In the genomic region with DNA sequence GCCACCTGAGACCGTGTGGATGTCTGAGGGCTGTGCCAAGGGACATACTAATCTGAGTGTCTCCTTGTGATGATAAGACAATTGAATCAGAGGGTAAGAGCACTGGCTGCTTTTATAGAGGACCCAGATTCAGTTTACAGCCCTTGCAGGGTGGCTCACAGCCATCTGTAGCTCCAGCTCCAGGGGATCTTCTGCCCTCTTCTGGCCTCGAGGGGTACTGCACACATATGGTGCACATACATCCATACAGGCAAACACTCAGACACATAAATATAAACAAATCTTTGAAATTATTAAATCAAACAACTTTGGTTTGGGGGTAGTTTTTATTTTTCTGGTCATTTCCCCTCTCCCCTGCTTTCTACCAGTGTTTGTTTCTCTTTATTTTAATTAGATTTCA, we compare ENCODE assay signal across 28 mouse cellular contexts.
DNase-seq lines count a peak whose midpoint lies in the region; ATAC-seq and TF ChIP-seq lines count a peak whose summit lies in the region.
"Had no signal": no experiment of that assay in that cellular context is flagged by ENCODE, and none has a peak within 500 bp of the region (broad histone marks: within the 10 kb centered on the region; RNA-seq: fewer than 3 reads in every experiment).

No protein-coding gene starts in this region.

- peak; percentile 16; the same call in 1 of the 2 replicates for TF ChIP-seq CTCF in forebrain, postnatal 0 days (IDR thresholded peaks at IDR 0.05; ENCODE audit: low read depth)
- 0 out of 2 replicates have a peak, but pooled peaks have one; percentile 18 for TF ChIP-seq CTCF in intestine, postnatal 0 days (IDR thresholded peaks at IDR 0.05; ENCODE audit: low read depth)
- TF ChIP-seq CTCF in liver, postnatal 0 days (IDR thresholded peaks at IDR 0.05; ENCODE audit: low read depth), result peak; percentile 30

- WGBS in forebrain, postnatal 0 days, result 80% methylated on average over 2 of the region's 2 CpGs
- WGBS in forebrain, embryonic 10.5 days, result 78% methylated on average over 2 of the region's 2 CpGs
- 87% methylated on average over 2 of the region's 2 CpGs for WGBS in intestine, postnatal 0 days
- WGBS in intestine, embryonic 16.5 days, result 79% methylated on average over 2 of the region's 2 CpGs
- 62% methylated on average over 2 of the region's 2 CpGs for WGBS in liver, postnatal 0 days (ENCODE audit: insufficient replicate concordance)

- TF ChIP-seq EP300 in liver, postnatal 0 days (IDR thresholded peaks at IDR 0.05; ENCODE audit: low read depth), result no peak

- no peaks in the 10 kb centered on the region for H3K27me3 ChIP-seq in forebrain, postnatal 0 days (ENCODE audit: insufficient read depth, low read length)
- H3K27me3 ChIP-seq in forebrain, embryonic 10.5 days (ENCODE audit: poor library complexity, severe bottlenecking), result no peaks in the 10 kb centered on the region
- no peaks in the 10 kb centered on the region for H3K27me3 ChIP-seq in intestine, postnatal 0 days (replicated peaks; ENCODE audit: control insufficient read depth, insufficient read depth, low read length)
- H3K27me3 ChIP-seq in intestine, embryonic 16.5 days (replicated peaks; ENCODE audit: control insufficient read depth, insufficient read depth, low read length), result no peaks in the 10 kb centered on the region
- no peaks in the 10 kb centered on the region for H3K27me3 ChIP-seq in liver, postnatal 0 days (ENCODE audit: insufficient read depth, low read length)
- H3K27me3 ChIP-seq: embryonic facial prominence, embryonic 12.5 days; forebrain, embryonic 15.5 days; heart, embryonic 15.5 days; limb, embryonic 13.5 days; liver, embryonic 13.5 days; megakaryocyte, embryonic 14.5 days; midbrain, embryonic 12.5 days had no signal

- no peak for DNase-seq in forebrain, postnatal 0 days
- no peak for DNase-seq in forebrain, embryonic 10.5 days (ENCODE audit: extremely low spot score, low spot score)
- no peak for DNase-seq in liver, postnatal 0 days
- no peak for DNase-seq in liver
- DNase-seq in ZHBTc4 (ENCODE audit: low read depth, low spot score), result peak; percentile 54
- DNase-seq in urinary bladder, postnatal 14 days (ENCODE audit: low spot score), result no peak
- DNase-seq: adrenal gland, postnatal 25 days; cerebellum, adult 11-12 months; cerebellum, adult 9-11 months; embryo, embryonic 11 days; kidney, adult 2 months; kidney, postnatal 10 days; layer of hippocampus, adult 9-11 months; liver, embryonic 13.5 days; lung, postnatal 36 days; thymus, adult 18-20 months; thymus, postnatal 25 days had no signal

- H3K4me1 ChIP-seq in forebrain, postnatal 0 days (ENCODE audit: insufficient read depth), result 0 out of 2 replicates have a peak, but pooled peaks cover 10% of the 10 kb centered on the region
- peaks cover 10% of the 10 kb centered on the region for H3K4me1 ChIP-seq in forebrain, embryonic 10.5 days
- no peaks in the 10 kb centered on the region for H3K4me1 ChIP-seq in intestine, postnatal 0 days (replicated peaks; ENCODE audit: control insufficient read depth, insufficient read depth, low read length)
- H3K4me1 ChIP-seq in intestine, embryonic 16.5 days (ENCODE audit: control insufficient read depth, insufficient read depth, low read length), result no peaks in the 10 kb centered on the region
- H3K4me1 ChIP-seq in liver, postnatal 0 days (ENCODE audit: insufficient read depth), result no peaks in the 10 kb centered on the region
- H3K4me1 ChIP-seq: embryonic facial prominence, embryonic 12.5 days; heart, embryonic 10.5 days; heart, embryonic 15.5 days; limb, embryonic 13.5 days; liver, embryonic 13.5 days; megakaryocyte, embryonic 14.5 days had no signal

- no peaks in the 10 kb centered on the region for H3K36me3 ChIP-seq in forebrain, postnatal 0 days (ENCODE audit: insufficient read depth)
- no peaks in the 10 kb centered on the region for H3K36me3 ChIP-seq in forebrain, embryonic 10.5 days (replicated peaks)
- H3K36me3 ChIP-seq in intestine, postnatal 0 days (ENCODE audit: control insufficient read depth, insufficient read depth), result no peaks in the 10 kb centered on the region
- H3K36me3 ChIP-seq in intestine, embryonic 16.5 days (ENCODE audit: control insufficient read depth, insufficient read depth, low read length), result no peaks in the 10 kb centered on the region
- H3K36me3 ChIP-seq in liver, postnatal 0 days (replicated peaks; ENCODE audit: insufficient read depth, low read length), result no peaks in the 10 kb centered on the region
- H3K36me3 ChIP-seq: embryonic facial prominence, embryonic 12.5 days; forebrain, embryonic 15.5 days; heart, embryonic 10.5 days; heart, embryonic 15.5 days; limb, embryonic 13.5 days; liver, embryonic 13.5 days; midbrain, embryonic 12.5 days had no signal

- no peak overlapping the region for H3K9ac ChIP-seq in forebrain, postnatal 0 days
- H3K9ac ChIP-seq in intestine, postnatal 0 days (ENCODE audit: low read depth, low read length), result no peak overlapping the region
- H3K9ac ChIP-seq in intestine, embryonic 16.5 days (ENCODE audit: low read depth, low read length), result no peak overlapping the region
- no peak overlapping the region for H3K9ac ChIP-seq in liver, postnatal 0 days (replicated peaks)
- H3K9ac ChIP-seq: embryonic facial prominence, embryonic 12.5 days; forebrain, embryonic 15.5 days; heart, embryonic 15.5 days; hindbrain, embryonic 14.5 days; limb, embryonic 13.5 days; liver, embryonic 13.5 days; midbrain, embryonic 12.5 days had no signal

- H3K27ac ChIP-seq in forebrain, postnatal 0 days (ENCODE audit: low read depth, low read length), result no peak overlapping the region
- H3K27ac ChIP-seq in forebrain, embryonic 10.5 days, result no peak overlapping the region
- no peak overlapping the region for H3K27ac ChIP-seq in intestine, postnatal 0 days (ENCODE audit: low read depth, low read length)
- H3K27ac ChIP-seq in intestine, embryonic 16.5 days (ENCODE audit: low read length), result no peak overlapping the region
- no peak overlapping the region for H3K27ac ChIP-seq in liver, postnatal 0 days (ENCODE audit: low read depth)
- H3K27ac ChIP-seq: embryonic facial prominence, embryonic 12.5 days; forebrain, embryonic 15.5 days; heart, embryonic 10.5 days; heart, embryonic 15.5 days; hindbrain, embryonic 14.5 days; limb, embryonic 13.5 days; liver, embryonic 13.5 days; midbrain, embryonic 12.5 days had no signal

- H3K4me3 ChIP-seq in forebrain, postnatal 0 days (ENCODE audit: low read depth, low read length), result no peak overlapping the region
- no peak overlapping the region for H3K4me3 ChIP-seq in forebrain, embryonic 10.5 days
- no peak overlapping the region for H3K4me3 ChIP-seq in intestine, postnatal 0 days (ENCODE audit: low read depth, low read length)
- H3K4me3 ChIP-seq in intestine, embryonic 16.5 days (ENCODE audit: low read length), result no peak overlapping the region
- no peak overlapping the region for H3K4me3 ChIP-seq in liver, postnatal 0 days (ENCODE audit: low read depth, low read length)
- H3K4me3 ChIP-seq: embryonic facial prominence, embryonic 12.5 days; forebrain, embryonic 15.5 days; heart, embryonic 10.5 days; heart, embryonic 15.5 days; limb, embryonic 13.5 days; liver, embryonic 13.5 days; megakaryocyte, embryonic 14.5 days; midbrain, embryonic 12.5 days had no signal

- H3K9me3 ChIP-seq in forebrain, postnatal 0 days (ENCODE audit: low read length), result no peaks in the 10 kb centered on the region
- peaks cover 10% of the 10 kb centered on the region; the same call in 1 of the 2 replicates for H3K9me3 ChIP-seq in forebrain, embryonic 10.5 days
- H3K9me3 ChIP-seq in intestine, postnatal 0 days (ENCODE audit: control insufficient read depth), result 0 out of 2 replicates have a peak, but pooled peaks cover 8% of the 10 kb centered on the region
- H3K9me3 ChIP-seq in intestine, embryonic 16.5 days (ENCODE audit: control insufficient read depth, low read length), result 0 out of 2 replicates have a peak, but pooled peaks cover 3% of the 10 kb centered on the region
- H3K9me3 ChIP-seq in liver, postnatal 0 days (ENCODE audit: low read length), result 0 out of 2 replicates have a peak, but pooled peaks cover 4% of the 10 kb centered on the region
- H3K9me3 ChIP-seq: embryonic facial prominence, embryonic 12.5 days; forebrain, embryonic 15.5 days; heart, embryonic 15.5 days; midbrain, embryonic 12.5 days had no signal

- H3K4me2 ChIP-seq in forebrain, postnatal 0 days (ENCODE audit: low read depth), result no peak overlapping the region
- no peak overlapping the region for H3K4me2 ChIP-seq in intestine, postnatal 0 days (replicated peaks; ENCODE audit: low read depth)
- H3K4me2 ChIP-seq in intestine, embryonic 16.5 days (ENCODE audit: low read depth, low read length), result no peak overlapping the region
- H3K4me2 ChIP-seq in liver, postnatal 0 days (ENCODE audit: low read depth, low read length), result no peak overlapping the region
- H3K4me2 ChIP-seq: embryonic facial prominence, embryonic 12.5 days; forebrain, embryonic 15.5 days; heart, embryonic 15.5 days; hindbrain, embryonic 14.5 days; limb, embryonic 13.5 days; liver, embryonic 13.5 days; midbrain, embryonic 12.5 days had no signal

- no peak for ATAC-seq in forebrain, postnatal 0 days
- ATAC-seq in intestine, postnatal 0 days, result no peak
- ATAC-seq in intestine, embryonic 16.5 days, result no peak
- no peak for ATAC-seq in liver, postnatal 0 days
- ATAC-seq: forebrain, embryonic 15.5 days; inflammation-experienced regulatory T-cells, adult 6 months had no signal
